Mouse (Mus musculus): ENCODE data around the gene Tsga10ip. TPM values are rescaled to one million over a fixed set of nuclear protein-coding genes. Genes with fewer than 3 reads are reported as not detected.
A peak's percentile ranks its signal among the peaks of the same experiment; 100 is the strongest.
"Not testable (repeated sequence)": the region's sequence is repeated elsewhere in the genome, so short reads cannot be mapped to it uniquely, and the experiment has no call there.

The Tsga10ip gene
- polyA plus RNA-seq, 1 experiment from 2014 or later, result 1.1 TPM

- 49% methylated on average over 5 of the region's 5 CpGs for WGBS
- no peak for DNase-seq (ENCODE audit: low spot score)
- Histone ChIP-seq H3K27ac (ENCODE audit: low read length) (no peak overlapping the region), H3K9ac (replicated peaks; ENCODE audit: low read depth) (no peak overlapping the region), H3K4me1 (ENCODE audit: insufficient read depth, low read depth, low read length) (0 out of 2 replicates have a peak, but pooled peaks cover 9% of the 10 kb centered on the region), H3K4me2 (replicated peaks; ENCODE audit: low read depth, low read length) (no peak overlapping the region), H3K4me3 (ENCODE audit: low read depth, low read length) (no peak overlapping the region), H3K9me3 (ENCODE audit: low read length) (no peaks in the 10 kb centered on the region), H3K36me3 (ENCODE audit: insufficient read depth, low read length) (no peaks in the 10 kb centered on the region), H3K27me3 (replicated peaks; ENCODE audit: insufficient read depth, low read length) (no peaks in the 10 kb centered on the region)
- TF ChIP-seq EP300 (IDR thresholded peaks at IDR 0.05) (no peak), CTCF (IDR thresholded peaks at IDR 0.05) (no peak)
- no peak for ATAC-seq
These were observed 9.6 kb upstream of the Tsga10ip start for GRCm38 (mm10) chr19:5411961-5412360.

- 0 out of 2 replicates have a peak, but pooled peaks cover 9% of the 10 kb centered on the region for H3K4me1 ChIP-seq (ENCODE audit: insufficient read depth, low read depth, low read length)
- no peak for TF ChIP-seq EP300 (IDR thresholded peaks at IDR 0.05)
- TF ChIP-seq CTCF (IDR thresholded peaks at IDR 0.05), result no peak
- 64% methylated on average over 5 of the region's 5 CpGs for WGBS
- H3K36me3 ChIP-seq (ENCODE audit: insufficient read depth, low read length), result no peaks in the 10 kb centered on the region
- H3K27me3 ChIP-seq (replicated peaks; ENCODE audit: insufficient read depth, low read length), result no peaks in the 10 kb centered on the region
- peak overlapping the region; percentile 51; the same call in 1 of the 2 replicates for H3K27ac ChIP-seq (ENCODE audit: low read length)
- no peak overlapping the region for H3K9ac ChIP-seq (replicated peaks; ENCODE audit: low read depth)
- DNase-seq (ENCODE audit: low spot score) (no peak), ATAC-seq (no peak)
- no peaks in the 10 kb centered on the region for H3K9me3 ChIP-seq (ENCODE audit: low read length)
- no peak overlapping the region for H3K4me3 ChIP-seq (ENCODE audit: low read depth, low read length)
- no peak overlapping the region for H3K4me2 ChIP-seq (replicated peaks; ENCODE audit: low read depth, low read length)
These were observed 8.3 kb upstream of the Tsga10ip start for GRCm38 (mm10) chr19:5410641-5411040.

- Histone ChIP-seq H3K27me3 (replicated peaks; ENCODE audit: insufficient read depth, low read length) (no peaks in the 10 kb centered on the region), H3K4me3 (ENCODE audit: low read depth, low read length) (no peak overlapping the region), H3K4me2 (replicated peaks; ENCODE audit: low read depth, low read length) (no peak overlapping the region), H3K36me3 (ENCODE audit: insufficient read depth, low read length) (no peaks in the 10 kb centered on the region), H3K9me3 (ENCODE audit: low read length) (no peaks in the 10 kb centered on the region), H3K4me1 (ENCODE audit: insufficient read depth, low read depth, low read length) (0 out of 2 replicates have a peak, but pooled peaks cover 5% of the 10 kb centered on the region), H3K9ac (replicated peaks; ENCODE audit: low read depth) (no peak overlapping the region), H3K27ac (ENCODE audit: low read length) (peak overlapping the region; percentile 99)
- ATAC-seq, result peak; percentile 26
- peak; percentile 79 for DNase-seq (ENCODE audit: low spot score)
- TF ChIP-seq EP300 (IDR thresholded peaks at IDR 0.05), result no peak
- no peak for TF ChIP-seq CTCF (IDR thresholded peaks at IDR 0.05)
- WGBS, result 71% methylated on average over 5 of the region's 5 CpGs
These were observed 6.7 kb upstream of the Tsga10ip start for GRCm38 (mm10) chr19:5409068-5409467.

- TF ChIP-seq EP300 (IDR thresholded peaks at IDR 0.05), result peak; percentile 57; the same call in 1 of the 2 replicates
- TF ChIP-seq CTCF (IDR thresholded peaks at IDR 0.05), result no peak
- DNase-seq (ENCODE audit: low spot score), result peak; percentile 92
- no peaks in the 10 kb centered on the region for H3K4me1 ChIP-seq (ENCODE audit: insufficient read depth, low read depth, low read length)
- no peak overlapping the region for H3K4me3 ChIP-seq (ENCODE audit: low read depth, low read length)
- peak; percentile 43 for ATAC-seq
- WGBS, result 58% methylated on average over 13 of the region's 13 CpGs
- H3K36me3 ChIP-seq (ENCODE audit: insufficient read depth, low read length), result no peaks in the 10 kb centered on the region
- no peaks in the 10 kb centered on the region for H3K9me3 ChIP-seq (ENCODE audit: low read length)
- no peak overlapping the region for H3K4me2 ChIP-seq (replicated peaks; ENCODE audit: low read depth, low read length)
- no peak overlapping the region for H3K9ac ChIP-seq (replicated peaks; ENCODE audit: low read depth)
- H3K27ac ChIP-seq (ENCODE audit: low read length), result peak overlapping the region; percentile 99
- H3K27me3 ChIP-seq (replicated peaks; ENCODE audit: insufficient read depth, low read length), result no peaks in the 10 kb centered on the region
These were observed 6.0 kb upstream of the Tsga10ip start for GRCm38 (mm10) chr19:5408057-5409001.

GRCm38 (mm10) chr19:5407133-5407532 lies 4.8 kb upstream of the Tsga10ip start:
- 10% methylated on average over 7 of the region's 7 CpGs for WGBS
- ATAC-seq (peak; percentile 74), DNase-seq (ENCODE audit: low spot score) (peak; percentile 90)
- Histone ChIP-seq H3K4me2 (replicated peaks; ENCODE audit: low read depth, low read length) (peak overlapping the region; percentile 74), H3K27ac (ENCODE audit: low read length) (peak overlapping the region; percentile 99), H3K9me3 (ENCODE audit: low read length) (no peaks in the 10 kb centered on the region), H3K4me1 (ENCODE audit: insufficient read depth, low read depth, low read length) (no peaks in the 10 kb centered on the region), H3K36me3 (ENCODE audit: insufficient read depth, low read length) (no peaks in the 10 kb centered on the region), H3K27me3 (replicated peaks; ENCODE audit: insufficient read depth, low read length) (no peaks in the 10 kb centered on the region), H3K4me3 (ENCODE audit: low read depth, low read length) (peak overlapping the region; percentile 61), H3K9ac (replicated peaks; ENCODE audit: low read depth) (peak overlapping the region; percentile 86)
- peak; percentile 80 for TF ChIP-seq CTCF (IDR thresholded peaks at IDR 0.05)
- no peak for TF ChIP-seq EP300 (IDR thresholded peaks at IDR 0.05)

GRCm38 (mm10) chr19:5406531-5407126 lies 4.3 kb upstream of the Tsga10ip start:
- not testable (repeated sequence) for H3K27me3 ChIP-seq (replicated peaks; ENCODE audit: insufficient read depth, low read length); H3K9me3 ChIP-seq (ENCODE audit: low read length); H3K4me1 ChIP-seq (ENCODE audit: insufficient read depth, low read depth, low read length); H3K36me3 ChIP-seq (ENCODE audit: insufficient read depth, low read length)
- peak overlapping the region; percentile 74 for H3K4me2 ChIP-seq (replicated peaks; ENCODE audit: low read depth, low read length)
- WGBS, result 26% methylated on average over 22 of the region's 25 CpGs
- peak overlapping the region; percentile 86 for H3K9ac ChIP-seq (replicated peaks; ENCODE audit: low read depth)
- H3K4me3 ChIP-seq (ENCODE audit: low read depth, low read length), result peak overlapping the region; percentile 61
- 0 out of 2 replicates have a peak, but pooled peaks have one; percentile 41 for TF ChIP-seq EP300 (IDR thresholded peaks at IDR 0.05)
- TF ChIP-seq CTCF (IDR thresholded peaks at IDR 0.05), result peak; percentile 19
- DNase-seq (ENCODE audit: low spot score) (peak; percentile 72), ATAC-seq (peak; percentile 71)
- peak overlapping the region; percentile 99 for H3K27ac ChIP-seq (ENCODE audit: low read length)
